Mouse (Mus musculus): Measurements from ENCODE around the gene Kcnk4.

Gene Kcnk4

DNA sequence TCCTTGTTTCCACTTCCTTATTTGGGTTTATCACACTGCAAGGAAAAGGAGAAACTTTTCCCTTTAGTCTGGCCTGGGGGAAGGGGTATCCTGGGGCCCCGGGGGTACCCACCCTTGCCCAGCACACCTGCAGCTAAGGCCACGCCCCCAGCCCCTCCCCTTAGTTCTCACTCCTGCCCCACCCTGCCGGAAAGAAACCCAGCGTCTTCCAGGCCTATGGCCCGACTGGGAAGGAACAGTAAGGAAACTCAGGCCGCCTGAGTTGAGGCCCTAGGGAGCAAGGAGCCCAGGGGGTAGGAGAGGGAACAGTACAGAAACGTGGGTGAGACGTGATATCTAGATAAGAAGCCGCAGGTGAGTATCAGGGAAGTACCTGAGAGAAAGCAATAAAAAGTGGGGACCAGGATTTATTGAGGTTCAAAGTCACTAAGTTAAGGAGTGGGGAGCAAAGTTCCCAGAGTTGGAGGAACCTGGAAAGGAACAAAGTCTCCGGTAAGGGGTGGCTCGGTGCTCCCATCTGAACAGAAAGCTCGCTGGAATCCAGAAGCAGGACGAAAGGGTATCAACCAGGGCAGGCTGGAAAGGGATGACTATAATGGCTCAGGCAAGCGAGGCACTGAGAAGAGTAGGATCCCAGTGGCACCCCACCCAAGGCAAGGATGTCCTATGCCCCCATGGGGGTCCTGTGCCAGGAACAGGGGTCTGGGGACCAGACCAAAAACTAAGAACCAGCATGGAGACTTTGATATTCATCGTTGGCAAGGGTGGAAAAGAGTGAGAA lies 34.4 kb upstream of the Kcnk4 start:
- DNase-seq (ENCODE audit: low spot score) = no peak

DNA sequence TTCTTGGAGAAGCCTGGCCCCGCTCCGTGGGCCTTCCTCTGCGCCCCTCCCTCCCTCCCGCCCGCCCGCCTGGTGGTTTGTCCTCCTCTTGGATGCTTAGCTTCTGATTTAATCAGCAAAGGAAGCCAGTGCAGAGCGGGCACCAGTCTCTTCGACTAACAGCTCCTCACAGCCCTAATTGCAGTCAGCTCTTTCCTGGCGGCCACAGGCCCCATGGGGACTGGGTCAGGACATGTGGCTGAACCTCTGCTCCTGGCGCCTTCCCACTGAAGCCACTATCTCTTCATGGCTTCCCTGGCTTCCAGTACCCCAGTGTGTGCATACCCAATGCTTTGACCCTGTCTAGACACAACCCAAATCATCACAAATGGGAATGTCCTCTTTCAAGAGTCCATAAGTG lies 22.1 kb upstream of the Kcnk4 start:
- DNase-seq (ENCODE audit: low spot score) = no peak

DNA sequence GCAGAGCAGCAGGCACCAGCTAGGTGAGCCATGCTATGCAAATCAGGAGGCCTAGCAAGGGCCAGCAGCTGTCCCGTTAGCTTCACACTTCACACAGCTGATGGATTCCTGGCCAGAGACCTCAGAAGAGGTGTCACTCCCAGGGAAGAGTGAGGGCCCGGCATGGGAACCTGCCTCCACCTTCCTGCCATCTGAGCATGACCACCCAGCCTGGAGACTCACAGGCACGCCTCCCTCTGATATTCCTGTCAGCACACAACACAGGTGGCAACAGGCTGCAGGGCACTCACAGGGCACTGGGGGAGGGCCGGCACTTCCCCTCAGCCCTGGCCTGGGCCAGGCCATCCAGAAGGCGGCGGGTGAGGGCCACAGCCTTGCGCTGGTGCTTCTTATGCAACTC lies 21.1 kb upstream of the Kcnk4 start:
- DNase-seq (ENCODE audit: low spot score) = no peak

DNA sequence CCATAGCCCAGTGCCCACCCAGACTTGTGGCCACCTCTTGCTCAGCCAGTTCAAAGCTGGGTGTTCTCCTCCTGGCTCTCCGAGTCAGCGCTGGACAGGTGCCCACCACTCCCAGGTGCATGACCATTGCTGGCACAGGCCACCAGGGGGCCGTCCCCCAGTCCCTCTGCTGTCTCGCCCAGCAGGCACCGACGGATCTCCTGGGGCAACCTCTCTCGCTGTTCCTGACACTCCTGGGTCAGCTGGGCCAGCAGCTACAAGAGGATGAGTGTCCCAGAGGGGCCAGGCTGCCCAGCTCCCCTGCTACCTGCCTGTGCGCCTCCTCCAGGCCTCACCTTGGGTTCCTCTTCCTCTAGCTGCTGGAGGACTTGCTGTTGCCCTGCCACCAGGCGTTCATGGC lies 19.7 kb upstream of the Kcnk4 start:
- no peak for DNase-seq (ENCODE audit: low spot score)

DNA sequence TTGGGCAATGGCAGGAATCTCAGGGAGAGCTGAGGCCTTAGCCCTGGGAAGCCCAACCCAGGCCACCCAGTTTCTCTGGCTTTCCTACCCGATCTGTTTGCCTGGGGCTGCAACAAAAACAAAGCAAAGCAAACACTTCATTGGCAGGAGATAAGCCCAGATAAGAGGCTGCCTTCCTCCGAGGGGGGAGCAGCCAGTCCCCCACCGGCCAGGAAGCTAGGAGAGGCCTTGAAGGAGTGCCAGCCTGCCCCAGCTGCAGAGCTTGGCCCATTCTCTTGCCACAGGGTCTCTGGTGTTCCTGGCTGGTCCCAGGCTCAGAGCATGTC lies 18.4 kb upstream of the Kcnk4 start:
- no peak for DNase-seq (ENCODE audit: low spot score)

DNA sequence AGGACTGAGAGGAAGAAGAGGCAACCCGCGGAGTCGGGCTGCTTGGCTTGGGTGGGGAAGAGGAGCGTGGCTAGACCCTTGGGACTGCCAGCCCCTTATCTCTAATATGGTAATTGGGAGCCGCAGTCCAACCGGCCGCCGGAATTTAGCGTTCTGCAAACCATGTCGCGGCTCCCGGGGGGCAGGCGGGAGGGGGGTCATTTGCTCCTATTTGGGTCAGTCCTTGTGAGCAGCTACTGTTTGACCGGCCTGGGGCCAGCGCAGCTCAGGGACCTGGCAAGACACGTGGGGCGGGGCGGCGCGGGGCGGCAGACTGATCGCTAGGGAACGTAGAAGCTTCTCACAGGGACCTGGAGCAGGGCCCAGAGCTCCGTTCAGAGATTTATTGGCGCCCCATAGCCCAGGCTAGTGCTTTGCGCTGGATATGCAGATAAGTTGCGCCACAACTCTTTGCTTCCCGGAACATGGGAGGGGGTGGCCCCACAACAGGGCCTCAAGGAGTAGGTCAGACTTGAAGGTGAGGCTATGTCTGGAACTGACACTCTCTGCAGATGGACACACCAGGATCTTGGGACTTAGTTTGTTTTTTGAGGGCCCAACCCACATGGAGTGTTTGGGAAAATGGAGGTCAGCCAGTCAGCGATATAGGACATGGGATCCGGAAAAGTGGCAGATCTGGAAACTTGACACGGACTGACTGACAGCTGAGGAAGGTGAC lies 17.8 kb upstream of the Kcnk4 start:
- peak; percentile 34 for DNase-seq (ENCODE audit: low spot score)

DNA sequence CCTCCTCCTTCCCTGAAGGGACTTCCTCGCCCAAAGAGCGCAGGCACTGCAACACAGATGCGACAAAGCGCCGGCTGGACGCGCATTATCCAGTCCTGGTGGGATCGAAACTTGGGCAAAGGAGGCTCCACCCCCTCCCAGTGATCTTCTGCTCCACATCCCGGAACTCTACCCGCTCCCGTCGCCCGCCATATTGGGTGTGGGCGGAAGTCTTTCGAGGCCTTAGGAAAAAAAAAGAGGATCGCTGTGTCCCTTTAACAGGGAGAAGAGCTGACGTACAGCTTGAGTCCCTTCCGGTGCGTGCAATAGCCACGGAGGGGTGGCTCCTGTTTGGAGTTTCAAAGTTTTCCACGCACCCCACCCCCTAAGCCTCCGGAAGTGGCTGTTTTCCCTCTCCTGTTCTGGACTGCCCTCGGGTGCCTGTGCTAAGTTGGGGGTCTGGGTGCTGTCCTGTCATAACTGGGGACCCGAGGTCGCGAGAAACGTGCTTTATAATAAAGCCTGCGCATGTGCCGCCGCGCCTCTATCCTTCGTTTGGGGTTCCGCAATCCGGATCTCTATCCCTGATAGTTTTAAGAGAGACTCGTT lies 17.2 kb upstream of the Kcnk4 start:
- DNase-seq (ENCODE audit: low spot score) = peak; percentile 62

DNA sequence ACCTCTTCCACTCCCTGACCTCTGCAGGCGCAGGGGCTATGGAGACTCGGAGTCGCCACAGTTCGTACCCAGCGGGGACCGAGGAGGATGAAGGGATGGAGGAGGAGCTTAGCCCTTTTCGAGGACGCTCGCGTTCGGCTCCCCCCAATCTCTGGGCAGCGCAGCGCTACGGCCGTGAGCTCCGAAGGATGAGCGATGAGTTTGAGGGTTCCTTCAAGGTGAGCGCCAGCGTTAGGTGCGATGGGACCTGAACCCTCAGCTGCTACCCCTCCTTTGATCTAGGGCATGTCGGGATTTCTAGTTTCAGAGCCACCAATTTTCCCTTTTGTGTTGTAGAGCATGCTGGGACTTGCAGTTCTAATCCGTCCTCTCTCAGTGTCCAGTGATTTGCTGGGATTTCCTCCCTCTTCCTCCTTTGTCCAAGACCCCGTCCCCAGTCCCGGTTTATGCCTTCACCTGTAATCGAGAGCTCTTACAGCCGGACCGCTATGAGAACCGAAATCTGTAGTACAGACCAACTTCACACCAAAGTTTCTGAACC lies 16.4 kb upstream of the Kcnk4 start:
- DNase-seq (ENCODE audit: low spot score) = peak; percentile 37

DNA sequence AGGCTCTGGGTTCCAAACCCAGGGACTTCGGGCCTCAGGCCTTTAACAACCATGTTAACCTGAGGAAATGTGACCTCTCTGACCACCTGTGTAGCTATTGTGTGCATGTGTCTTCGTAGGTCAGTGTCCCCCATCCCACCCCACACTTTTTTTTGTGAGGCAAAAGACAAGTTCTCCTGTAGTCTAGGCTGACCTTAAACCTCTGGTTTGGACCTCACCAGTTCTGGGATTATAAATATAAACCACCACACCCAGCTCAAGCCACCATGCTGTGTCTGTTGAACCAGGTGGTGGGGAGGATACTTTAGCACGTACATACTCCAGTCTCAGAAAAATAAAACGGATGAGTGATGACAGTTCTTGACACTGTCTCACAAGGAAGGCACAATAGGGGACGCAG lies 15.6 kb upstream of the Kcnk4 start:
- DNase-seq (ENCODE audit: low spot score) = no peak

DNA sequence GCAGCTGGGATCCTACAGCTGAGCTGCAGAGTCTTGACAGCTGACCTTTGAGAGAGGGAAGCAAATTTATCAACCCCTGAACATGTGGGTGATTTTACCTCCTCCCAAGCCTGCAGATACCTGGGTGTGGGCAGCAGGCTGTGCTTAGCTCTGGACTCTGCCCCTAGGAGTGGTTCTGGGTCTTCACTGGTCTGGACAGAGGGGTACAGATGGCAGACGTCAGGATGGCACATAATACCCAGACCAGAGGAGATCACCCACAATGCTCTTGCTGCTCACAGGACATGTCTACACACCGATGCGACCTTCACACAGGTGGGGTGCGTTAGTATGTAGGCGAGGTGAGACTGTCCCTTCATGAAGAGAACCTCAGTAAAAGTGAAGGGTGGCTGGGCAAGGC lies 15.2 kb upstream of the Kcnk4 start:
- DNase-seq (ENCODE audit: low spot score) = no peak

DNA sequence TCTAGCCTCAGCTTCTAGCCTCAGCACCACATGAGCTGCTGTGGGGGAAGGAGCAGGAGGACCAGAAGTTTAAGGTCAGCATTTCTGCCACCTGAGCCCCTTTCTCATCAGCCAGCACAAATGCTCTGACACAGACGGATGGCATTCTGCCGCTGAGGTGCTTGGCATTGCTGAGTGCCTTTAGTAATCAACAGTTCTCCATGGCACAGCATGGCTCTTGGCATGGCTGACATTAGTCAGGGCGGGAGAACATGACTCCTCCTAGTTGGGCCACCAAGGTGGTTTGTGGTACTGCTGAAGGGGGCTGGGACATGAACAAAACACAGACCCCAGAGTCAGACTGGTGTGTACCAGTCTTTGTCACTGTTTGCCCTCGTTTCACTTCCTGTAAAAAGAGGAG lies 13.9 kb upstream of the Kcnk4 start:
- DNase-seq (ENCODE audit: low spot score) = no peak

DNA sequence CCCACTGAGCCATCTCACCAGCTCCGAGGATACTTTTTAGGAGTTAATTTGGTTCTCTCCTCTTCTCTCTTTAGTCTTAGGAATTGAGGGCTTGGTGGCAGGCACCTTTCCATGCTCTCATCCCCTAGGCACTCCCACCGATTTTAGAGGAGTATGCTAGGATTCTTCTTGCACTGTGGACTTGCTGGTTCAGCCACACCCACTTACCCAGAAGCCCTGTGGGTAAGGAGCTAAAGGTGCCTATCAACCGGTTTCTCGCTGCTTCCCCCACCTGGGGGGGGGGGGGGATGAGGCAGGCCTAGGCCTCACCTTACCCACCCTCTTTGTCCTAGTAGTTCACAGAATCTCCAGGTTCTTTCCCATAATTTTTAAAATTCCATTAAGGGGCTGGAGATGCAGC lies 13.4 kb upstream of the Kcnk4 start:
- DNase-seq (ENCODE audit: low spot score) = no peak

DNA sequence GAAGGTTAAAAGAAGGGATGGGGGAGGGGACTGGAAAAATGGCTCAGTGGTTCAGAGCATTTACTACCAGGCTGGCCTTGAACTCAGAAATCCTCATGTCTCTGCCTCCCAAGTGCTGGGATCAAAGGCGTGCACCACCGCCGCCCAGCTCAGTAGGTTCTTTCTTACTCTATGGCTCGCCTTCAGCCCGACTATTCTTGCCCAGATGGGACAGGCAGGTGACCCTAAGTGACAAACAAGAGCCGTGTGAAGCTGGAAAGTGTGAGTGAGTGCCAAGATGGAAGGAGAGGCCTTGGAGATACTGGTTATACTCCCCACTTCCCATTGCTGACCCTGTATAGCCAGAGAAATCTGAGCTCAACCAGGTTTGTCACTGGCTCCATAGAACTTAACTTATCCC lies 9.4 kb upstream of the Kcnk4 start:
- no peak for DNase-seq (ENCODE audit: low spot score)

DNA sequence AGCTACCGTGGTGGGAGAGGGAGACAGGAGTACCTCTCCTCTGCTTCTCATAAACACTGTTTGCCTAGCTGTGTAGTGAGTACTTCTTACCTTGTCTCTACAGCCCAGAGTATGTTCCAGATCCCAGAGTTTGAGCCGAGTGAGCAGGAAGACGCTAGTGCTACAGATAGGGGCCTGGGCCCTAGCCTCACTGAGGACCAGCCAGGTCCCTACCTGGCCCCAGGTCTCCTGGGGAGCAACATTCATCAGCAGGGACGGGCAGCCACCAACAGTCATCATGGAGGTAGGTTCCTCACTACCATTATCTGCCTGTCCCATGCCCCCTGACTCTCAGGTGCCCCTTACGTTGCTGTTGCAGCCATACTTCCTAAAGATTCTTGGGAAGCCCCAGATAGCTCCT lies 8.4 kb upstream of the Kcnk4 start:
- DNase-seq (ENCODE audit: low spot score) = no peak

DNA sequence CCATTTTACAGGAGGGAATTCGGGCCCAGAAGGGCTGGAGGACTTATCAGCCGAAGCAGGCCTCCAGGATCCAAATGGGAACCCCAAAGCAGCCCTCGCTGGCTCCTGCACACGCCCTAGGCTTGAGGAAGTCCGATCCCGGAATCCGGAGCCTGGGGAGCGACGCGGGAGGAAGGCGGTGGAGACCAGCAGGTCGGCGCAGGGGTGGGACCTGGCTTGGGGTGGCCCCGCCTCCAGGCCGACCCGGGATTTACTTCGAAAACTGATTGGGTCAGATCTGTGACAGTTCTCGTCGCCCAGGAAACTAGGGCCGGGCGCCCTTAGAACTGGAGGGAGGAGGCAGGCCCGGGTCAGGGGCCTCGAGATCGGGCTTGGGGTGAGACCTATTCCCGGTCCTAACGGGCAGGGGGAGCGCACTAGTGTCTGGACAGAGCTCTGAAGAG lies 8.0 kb upstream of the Kcnk4 start, which contains the start of gene Gpr137:
TSS of gene Gpr137 (minus strand) at position 232 of the 443 bp plus-strand sequence.
- DNase-seq (ENCODE audit: low spot score) = peak; percentile 87

DNA sequence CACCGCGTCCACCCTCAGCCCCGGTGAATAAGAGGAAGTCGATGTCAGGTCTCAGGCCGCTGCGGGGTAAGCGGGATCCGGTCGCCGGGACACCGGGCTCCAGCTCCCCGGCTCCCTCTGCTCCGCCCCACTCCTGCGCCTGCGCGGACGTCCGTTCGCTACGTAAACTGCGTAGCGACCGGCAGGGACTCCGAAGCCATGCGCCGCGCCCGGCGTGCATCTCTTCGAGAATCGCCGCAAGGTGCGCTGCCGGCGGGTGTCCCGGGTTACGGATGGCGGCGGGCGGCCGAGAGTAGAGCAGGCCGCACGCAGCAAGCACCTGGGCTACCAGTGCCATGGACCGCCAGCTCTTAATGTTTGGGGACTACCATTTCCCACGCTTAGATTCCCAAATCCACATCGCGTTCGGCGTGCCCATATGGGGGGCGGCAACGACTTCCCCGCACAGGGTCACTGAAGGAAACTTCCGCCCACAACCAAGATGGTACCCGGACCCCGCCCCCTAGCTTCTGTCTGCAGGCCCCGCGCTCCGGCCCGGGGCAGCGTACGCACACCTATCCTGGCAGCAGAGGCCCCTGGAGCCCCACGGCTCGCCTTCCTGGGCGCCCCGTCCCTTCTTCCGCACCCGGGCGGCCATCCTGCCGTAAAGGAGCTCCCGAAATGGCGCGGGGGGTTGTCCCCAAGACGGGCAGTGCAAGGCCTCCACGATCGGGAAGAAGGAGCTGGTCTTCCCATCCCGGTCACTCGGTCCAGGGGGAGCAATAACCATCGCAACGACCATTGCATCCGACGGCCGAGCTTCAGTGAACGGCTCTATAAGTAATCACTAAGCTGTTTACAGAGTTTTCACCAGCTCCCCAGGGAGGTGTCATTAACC lies 7.3 kb upstream of the Kcnk4 start, which contains the start of gene Bad:
TSS of gene Bad (plus strand) at position 490 of the 877 bp plus-strand sequence.
- DNase-seq (ENCODE audit: low spot score) = peak; percentile 90

DNA sequence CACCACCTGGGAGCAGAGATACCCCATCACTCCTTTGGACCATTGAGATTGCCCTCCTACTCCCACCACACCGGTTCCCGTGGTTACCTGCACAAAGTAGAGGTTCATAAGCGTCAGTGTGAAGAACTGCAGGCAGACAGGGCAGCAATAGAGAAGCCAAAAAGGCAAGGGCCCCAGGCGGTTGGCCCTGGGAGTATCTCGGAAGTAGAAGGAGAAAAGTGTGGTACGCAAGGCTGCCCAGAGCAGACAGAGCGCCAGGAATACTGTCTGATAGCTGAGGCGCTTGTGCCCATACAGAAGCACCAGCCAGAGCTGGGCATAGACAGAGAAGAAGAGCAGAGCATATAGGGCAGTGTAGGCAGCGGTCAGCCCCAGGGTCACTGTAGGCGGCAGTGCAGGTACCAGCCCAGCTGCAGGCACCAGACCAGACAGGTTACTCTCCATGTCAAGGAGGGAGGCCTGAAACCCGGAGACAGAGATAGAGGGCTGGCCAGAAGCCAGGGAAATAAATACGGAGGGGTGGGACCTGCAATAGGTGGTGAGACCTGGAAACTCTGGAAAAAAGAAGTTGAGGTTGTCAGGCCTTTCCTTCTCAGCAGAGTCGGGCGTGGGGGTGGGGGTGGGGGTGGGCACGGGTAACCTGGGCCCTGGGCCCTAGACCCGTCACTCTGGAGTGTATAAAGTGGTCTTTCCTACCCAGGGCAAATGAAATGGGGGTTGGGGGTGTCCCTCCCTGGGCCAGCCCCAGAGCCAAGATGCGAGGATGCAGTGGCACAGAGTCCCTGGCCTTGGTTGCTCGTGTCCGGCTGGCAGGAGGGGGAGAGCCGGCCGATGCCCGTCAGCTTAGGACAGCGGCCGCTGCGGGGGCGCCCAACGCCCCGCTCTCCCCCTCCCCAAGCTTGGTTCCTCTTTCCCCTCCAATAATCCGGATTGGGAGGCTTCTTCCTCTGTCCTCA lies 6.4 kb upstream of the Kcnk4 start:
- DNase-seq (ENCODE audit: low spot score) = no peak

DNA sequence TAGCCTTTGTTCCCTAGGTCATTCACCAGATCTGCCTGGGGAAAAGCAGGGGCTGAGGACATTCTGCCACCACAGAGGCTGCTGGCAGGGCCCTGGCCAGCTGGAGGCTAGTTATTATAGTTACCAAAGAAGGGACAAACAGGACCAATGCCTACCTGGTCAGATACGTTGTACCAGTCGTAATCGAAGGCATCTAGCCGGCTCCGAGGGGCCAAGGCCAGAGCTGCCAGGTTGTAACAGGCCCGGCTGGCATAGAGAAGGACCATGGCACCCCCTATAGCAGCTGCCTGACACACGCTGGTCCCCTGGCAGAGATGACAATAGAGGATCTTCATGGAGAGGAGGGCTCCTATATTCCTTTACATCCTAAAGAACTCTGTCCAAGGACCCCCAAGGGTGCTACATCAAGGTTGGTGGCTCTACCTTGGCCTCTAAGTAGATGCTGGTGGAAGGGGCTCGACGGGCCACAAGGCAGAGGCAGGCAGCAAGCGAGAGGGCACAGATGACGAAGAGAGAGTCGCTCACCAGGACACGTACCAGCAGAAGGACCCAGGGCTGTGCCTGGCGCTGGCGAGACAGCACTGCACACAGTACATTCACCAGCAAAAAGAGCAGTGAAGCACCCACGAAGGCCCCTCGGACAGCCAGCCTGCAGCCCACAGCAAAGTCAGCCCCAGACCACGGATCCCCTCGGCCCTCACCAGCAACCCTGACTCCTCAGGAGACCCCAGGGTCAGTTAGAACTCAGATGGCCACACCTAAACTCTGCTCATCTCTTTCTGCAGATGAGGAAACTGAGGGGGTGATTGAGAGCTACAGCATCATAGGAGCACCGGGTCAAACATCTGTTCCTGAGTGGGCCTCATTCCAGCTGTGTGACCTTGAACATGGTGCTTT lies 5.0 kb upstream of the Kcnk4 start:
- DNase-seq (ENCODE audit: low spot score) = no peak

DNA sequence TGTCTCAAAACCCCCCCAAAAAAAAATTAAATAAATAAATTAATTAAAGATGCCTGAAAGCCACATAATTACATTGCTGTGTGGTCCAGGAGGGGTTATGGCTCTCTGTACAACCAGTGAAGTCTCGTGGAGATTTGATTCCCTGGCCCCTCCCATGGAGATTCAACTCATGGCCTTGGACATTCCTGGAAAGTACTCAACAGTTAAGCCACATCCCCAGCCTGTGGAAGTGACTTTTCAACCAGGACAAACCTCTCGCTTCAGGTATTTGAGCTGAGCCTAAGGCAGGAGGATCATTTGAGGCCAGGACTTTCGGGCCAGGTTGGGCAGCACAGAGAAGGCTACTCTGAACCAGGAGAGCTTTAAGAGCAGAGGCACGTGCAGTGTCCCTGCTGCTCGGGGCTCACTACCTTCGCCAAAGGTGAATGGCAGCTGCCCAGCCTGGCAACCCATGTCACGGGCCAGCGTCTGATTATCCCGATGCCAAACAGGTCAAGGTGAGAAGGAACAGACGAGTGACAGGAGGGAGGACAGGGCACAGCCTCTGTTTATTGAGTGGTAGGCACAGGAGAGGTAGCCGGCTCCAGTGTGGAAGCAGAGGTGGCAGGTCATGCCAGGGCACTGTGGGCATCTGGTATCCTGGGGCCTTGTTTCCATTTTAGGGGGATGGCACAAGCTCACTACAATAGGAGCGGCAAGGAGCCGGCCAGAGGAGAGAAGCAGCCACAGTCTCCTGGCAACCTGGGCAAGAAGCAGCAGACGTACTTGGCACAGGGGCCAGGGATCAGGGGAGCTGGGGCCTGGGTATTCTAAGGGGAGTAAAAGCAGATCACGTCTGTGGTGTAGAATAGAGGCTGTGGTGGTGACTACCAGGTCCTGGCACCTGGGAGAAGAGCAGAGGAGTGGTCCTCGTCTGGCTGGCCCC lies 3.5 kb upstream of the Kcnk4 start:
- DNase-seq (ENCODE audit: low spot score) = no peak

Data from T-cell, adult 2 months (primary cell).